Mouse (Mus musculus) 3T3-L1 (cell line): ENCODE data around the gene Cntn6.

Source experiments
- DNase-seq: peaks from one replicate; pipeline ENCODE4 v3.0.0-alpha.2; 2015; ENCODE audit warnings: low read depth, low spot score

Gene Cntn6

DNA sequence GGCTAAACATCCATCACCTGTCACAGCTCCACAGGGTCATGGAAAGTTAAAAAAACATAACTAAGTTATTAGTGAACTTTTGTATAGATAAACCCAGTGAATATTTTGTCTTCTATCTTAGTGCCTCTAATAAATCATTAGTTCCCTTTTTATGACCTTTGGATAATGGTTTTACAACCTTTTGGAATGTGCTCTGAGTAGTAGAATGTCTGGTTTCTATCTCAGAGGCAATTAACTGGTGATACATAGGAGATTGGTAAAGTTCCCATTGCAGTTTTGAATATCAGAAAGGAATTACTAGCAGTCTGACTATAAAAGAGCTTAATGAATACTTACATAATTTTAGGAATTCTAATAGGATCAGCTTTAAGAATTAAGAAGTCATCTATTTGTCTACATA, 265.5 kb downstream of the Cntn6 start:
- DNase-seq, result no peak

- no peak for DNase-seq
Measured at GRCm38 (mm10) chr6:104761226-104761625, 268.6 kb downstream of the Cntn6 start.

GRCm38 (mm10) chr6:104783891-104784290, 291.3 kb downstream of the Cntn6 start:
- no peak for DNase-seq

DNA sequence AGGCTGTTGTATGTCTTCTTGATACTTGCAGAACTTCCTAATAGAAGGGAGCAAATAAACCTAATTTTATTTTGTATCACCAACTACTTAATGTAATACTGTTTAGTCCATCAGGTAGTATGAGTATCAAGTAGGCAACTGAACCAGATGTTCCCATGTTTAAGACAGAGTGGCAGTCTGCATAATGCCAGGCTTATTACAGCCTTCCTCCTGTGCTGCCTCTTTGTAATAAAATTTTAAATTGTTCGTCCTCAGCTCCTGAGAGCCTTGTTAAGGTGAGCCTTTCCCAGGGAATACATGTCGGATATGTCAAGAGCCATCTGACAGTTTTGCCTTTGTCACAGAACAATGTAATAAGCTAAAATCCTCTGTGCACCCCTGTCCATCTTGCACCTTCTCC, 294.9 kb downstream of the Cntn6 start:
- DNase-seq, result no peak

GRCm38 (mm10) chr6:104808526-104808925, 315.9 kb downstream of the Cntn6 start:
- no peak for DNase-seq

DNA sequence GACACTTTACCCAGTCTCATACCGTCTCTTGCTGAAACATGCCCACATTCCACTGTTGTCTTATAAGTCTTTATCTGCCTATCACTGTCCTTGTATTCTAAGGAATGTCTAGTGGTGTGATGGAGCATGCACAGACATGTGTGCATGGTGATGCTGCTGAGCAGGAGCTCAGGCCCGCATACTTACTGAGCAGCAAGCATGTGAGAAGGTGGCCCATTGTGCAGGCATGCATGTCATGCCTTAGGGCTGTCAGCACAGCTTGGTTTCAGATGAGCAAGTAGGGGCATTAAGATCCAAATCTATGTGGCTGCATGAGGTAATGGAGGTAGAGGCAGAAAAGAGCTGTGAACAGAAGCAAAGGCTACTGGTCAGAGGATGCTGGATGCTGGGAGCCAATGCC, 323.0 kb downstream of the Cntn6 start:
- no peak for DNase-seq

- DNase-seq, result no peak
Measured at GRCm38 (mm10) chr6:104879711-104880110, 387.1 kb downstream of the Cntn6 start.

DNA sequence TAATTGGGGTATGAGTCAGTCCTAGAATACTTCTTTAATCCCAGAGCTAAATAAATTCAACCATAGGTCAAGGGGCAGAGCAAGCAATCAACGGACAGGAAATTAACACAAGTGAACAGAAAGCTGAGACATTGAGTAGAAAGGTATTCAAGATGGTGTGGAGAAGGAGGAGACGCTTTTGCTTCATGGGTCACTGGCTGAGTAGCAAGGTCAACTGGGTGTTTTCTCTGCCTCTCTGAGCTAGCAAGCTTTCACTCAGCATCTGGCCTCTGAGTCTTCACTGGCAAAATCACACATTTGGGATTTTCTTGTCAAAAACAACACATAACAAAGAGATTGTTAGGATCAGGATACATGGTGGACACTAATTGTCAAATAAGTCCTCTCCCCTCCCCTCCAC, 391.4 kb downstream of the Cntn6 start:
- DNase-seq, result no peak

GRCm38 (mm10) chr6:104885829-104886228, 393.2 kb downstream of the Cntn6 start:
- no peak for DNase-seq

- no peak for DNase-seq
Measured at GRCm38 (mm10) chr6:104891071-104891470, 398.5 kb downstream of the Cntn6 start.
